Mouse (Mus musculus) forebrain, embryonic 10.5 days (tissue): ENCODE results near the gene 9030624G23Rik. TPM values are rescaled to one million over a fixed set of nuclear protein-coding genes. Genes with fewer than 3 reads are reported as not detected.
A peak's percentile ranks its signal among the peaks of the same experiment; 100 is the strongest.
"Not testable (repeated sequence)": the region's sequence is repeated elsewhere in the genome, so short reads cannot be mapped to it uniquely, and the experiment has no call there.

Experiments
- DNase-seq: peaks from one replicate; pipeline ENCODE4 v3.0.0-alpha.2; 2017; ENCODE audit warnings: low spot score; ENCODE audit errors: extremely low spot score
- H3K27ac ChIP-seq: fragments of 300-500 bp; sonication (generic); 2 replicates; pipeline ENCODE4 v1.5.1; 2016; ENCODE audit warnings: mild to moderate bottlenecking
- H3K27me3 ChIP-seq: fragments of 300-500 bp; sonication (generic); 2 replicates; pipeline ENCODE4 v1.6.1; 2016; ENCODE audit warnings: mild to moderate bottlenecking; ENCODE audit not compliant: poor library complexity, severe bottlenecking
- H3K36me3 ChIP-seq: fragments of 300-500 bp; sonication (generic); replicated peaks from 2 replicates; pipeline ENCODE4 v1.6.1; 2016; ENCODE audit warnings: mild to moderate bottlenecking, moderate library complexity
- H3K4me1 ChIP-seq: fragments of 300-500 bp; sonication (generic); 2 replicates; pipeline ENCODE4 v1.6.1; 2016
- H3K4me3 ChIP-seq: fragments of 300-500 bp; sonication (generic); 2 replicates; pipeline ENCODE4 v1.5.1; 2016; ENCODE audit warnings: mild to moderate bottlenecking, moderate library complexity
- H3K9me3 ChIP-seq: fragments of 300-500 bp; sonication (generic); 2 replicates; pipeline ENCODE4 v1.6.1; 2016; ENCODE audit warnings: mild to moderate bottlenecking, moderate library complexity
- WGBS: fragments of 180-500 bp; shearing (Covaris S2); methylation state at CpG from one replicate; pipeline ENCODE4 v1.1.7; 2016; 5-methylcytosine and 5-hydroxymethylcytosine counted together
- polyA plus RNA-seq: library from polyadenylated mRNA; unstranded; fragments of >200 nt; fragmentation: Nextera tagmentation; extraction: Ambion mirVana; gene quantifications from 2 replicates; pipeline ENCODE4 v1.2.1, GENCODE M21; 2016

9030624G23Rik gene
- polyA plus RNA-seq: 3.1 and 3.2 TPM in 2 replicates

GRCm38 (mm10) chr12:24097108-24097520 is at the start of gene 9030624G23Rik:
Gene 9030624G23Rik (minus strand): TSS chr12:24097246.
- peak within 1 kb of the TSS; percentile 53 for H3K4me3 ChIP-seq
- not testable (repeated sequence) for H3K9me3 ChIP-seq, H3K4me1 ChIP-seq, H3K36me3 ChIP-seq, H3K27me3 ChIP-seq
- 4% methylated on average over 38 of the region's 39 CpGs for WGBS
- peak; percentile 30 for DNase-seq
- peak within 1 kb of the TSS; percentile 77 for H3K27ac ChIP-seq

GRCm38 (mm10) chr12:24083096-24083495 is 13.9 kb downstream of the 9030624G23Rik start:
- H3K4me3 ChIP-seq, H3K27ac ChIP-seq, H3K36me3 ChIP-seq, DNase-seq, H3K27me3 ChIP-seq, H3K4me1 ChIP-seq: not testable (repeated sequence)
- WGBS: 100% methylated on average over 2 of the region's 5 CpGs
- peaks cover 13% of the 10 kb centered on the region for H3K9me3 ChIP-seq
